Mouse (Mus musculus): Measurements from ENCODE around the gene Cdc5l.

DNA sequence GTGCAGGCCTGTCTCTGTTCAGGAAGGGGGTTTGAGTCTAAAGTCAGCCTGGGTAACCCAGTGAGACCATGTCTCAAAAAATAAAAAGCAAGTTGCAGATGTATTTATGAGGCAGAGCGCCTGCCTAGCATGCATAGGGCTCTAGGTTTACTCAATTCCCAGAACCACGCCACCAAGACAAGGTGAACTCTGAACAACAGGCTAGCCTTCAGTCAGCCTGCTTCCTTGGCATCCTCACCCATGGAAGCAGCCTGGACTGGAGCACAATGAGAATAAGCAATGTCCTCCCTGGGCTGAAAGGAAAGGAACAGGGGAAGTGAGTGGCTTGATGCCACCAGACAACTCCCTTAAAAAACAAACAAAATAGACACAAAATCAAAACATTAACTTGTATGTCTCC, 35.5 kb downstream of the Cdc5l start:
- TF ChIP-seq CTCF (conservative IDR thresholded peaks at IDR 0.05; ENCODE audit: low read length), result no peak
- no peak for TF ChIP-seq POU5F1 (IDR thresholded peaks at IDR 0.05; ENCODE audit: borderline replicate concordance, low read length)

Data from E14TG2a.4 (cell line).